Mouse (Mus musculus) erythroblast, embryonic 14.5 days (primary cell): ENCODE data around the gene Snx1.

Experiments
- GATA1 ChIP-seq: IDR thresholded peaks from 2 replicates; pipeline ENCODE4 v1.6.1; 2012; ENCODE audit warnings: low read length, inconsistent platforms, mixed read lengths
- TAL1 ChIP-seq: IDR thresholded peaks from 3 replicates; pipeline ENCODE4 v1.6.1; 2012; ENCODE audit warnings: low read length, inconsistent platforms, mixed read lengths

GRCm38 (mm10) chr9:66174985-66175384 is 48.6 kb upstream of the Snx1 start:
- TF ChIP-seq GATA1 = no peak
- no peak for TF ChIP-seq TAL1
